Mouse (Mus musculus): ENCODE measurements at regions not wholly inside any gene's neighbourhood (a gene's known extent, or its start where the extent isn't known, plus 50 kb on each side); places are given as distances from the start of the nearest gene placed in this dataset.

DNA sequence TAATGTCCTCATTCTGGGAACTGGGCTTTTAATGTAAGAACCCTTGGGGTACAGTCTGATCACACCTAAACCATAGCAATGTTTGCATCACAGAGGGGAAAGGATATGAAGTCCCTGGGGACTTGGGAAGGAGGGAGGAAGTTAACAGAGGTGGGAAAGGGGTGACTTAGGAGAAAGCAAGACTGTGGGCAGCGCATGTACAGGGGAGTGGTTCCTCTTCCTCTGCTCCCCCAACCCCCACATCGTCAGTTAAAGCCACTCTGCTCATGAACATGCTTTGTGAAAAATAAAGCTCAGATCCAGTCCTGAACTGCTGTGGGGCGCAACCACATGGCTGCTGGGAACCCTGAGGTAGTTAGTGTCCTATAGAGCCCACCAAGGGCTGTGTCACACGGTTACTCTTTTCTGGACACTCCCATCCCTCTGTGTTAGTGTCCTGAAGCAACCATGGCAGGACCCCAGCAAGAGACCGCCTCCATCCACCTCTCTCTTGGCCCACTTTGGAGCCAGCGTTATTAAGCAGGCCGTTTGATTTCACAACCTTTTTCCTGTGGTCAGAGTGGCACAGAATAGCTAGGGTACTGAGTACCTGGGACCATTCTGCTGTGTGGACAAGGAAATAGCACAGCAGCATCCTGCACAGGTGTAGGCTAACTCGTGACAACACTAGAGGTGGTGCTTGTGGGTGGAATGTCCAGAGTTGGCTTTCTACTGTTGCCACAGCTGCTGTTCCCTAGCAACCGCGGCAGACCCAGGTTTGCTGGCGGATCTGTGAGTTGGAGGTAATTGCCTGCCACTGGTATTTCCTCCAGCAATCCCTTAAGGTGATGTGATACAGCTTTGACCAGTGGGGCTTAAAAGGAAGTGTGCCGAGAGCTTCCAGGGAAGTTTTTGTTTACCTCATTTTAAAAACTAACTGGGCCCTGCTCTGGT lies 50.3 kb upstream of the Cpeb4 start:
- DNase-seq (ENCODE audit: low spot score in 2 of 2): no peak
